Mouse (Mus musculus) spleen, adult 18-20 months (tissue): ENCODE data around the gene Commd1.

Experiments used
- DNase-seq, 2 experiments: peaks; one replicate each; pipeline ENCODE4 v3.0.0; 2022; ENCODE audit warnings: mixed read lengths in 2 of 2

Commd1 gene

DNA sequence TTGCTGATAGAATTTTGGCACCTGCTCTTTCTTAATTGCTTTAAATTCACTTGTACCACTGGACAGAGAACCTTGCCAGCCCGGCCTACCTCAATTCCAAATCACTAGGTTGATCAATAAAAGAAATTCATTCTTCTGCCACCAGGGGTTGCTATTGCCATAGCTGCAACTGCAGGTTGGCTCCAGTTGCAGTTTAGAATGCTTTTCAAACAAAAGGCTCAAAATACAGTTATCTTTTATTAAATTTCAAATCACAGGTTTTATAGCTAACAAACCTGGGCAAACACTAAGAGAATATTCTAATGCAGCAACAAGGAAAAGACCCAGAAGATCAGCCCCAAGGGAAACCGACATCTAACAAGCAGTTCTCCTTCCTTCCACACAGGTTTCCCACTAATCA, 5.2 kb upstream of the Commd1 start:
- DNase-seq = no peak

DNA sequence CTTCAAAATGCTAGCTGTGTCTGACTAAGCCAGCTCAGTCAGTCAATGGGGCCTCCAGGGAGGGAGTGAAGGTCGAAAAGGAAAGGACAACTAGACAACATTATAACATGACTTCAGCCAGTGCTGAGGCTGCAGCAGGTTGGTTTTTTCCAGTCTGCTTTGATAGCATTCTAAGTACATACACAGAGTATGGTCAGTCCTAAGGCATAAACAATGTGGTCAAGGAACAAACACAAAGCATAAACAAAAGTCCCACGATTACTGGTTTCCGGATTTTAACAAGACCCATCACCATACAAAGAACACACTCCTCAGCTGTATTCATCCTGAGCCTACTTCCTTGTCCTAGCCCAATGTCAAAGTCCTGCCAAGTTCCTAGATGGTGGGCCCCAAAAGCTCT, 3.3 kb upstream of the Commd1 start:
- no peak for DNase-seq

DNA sequence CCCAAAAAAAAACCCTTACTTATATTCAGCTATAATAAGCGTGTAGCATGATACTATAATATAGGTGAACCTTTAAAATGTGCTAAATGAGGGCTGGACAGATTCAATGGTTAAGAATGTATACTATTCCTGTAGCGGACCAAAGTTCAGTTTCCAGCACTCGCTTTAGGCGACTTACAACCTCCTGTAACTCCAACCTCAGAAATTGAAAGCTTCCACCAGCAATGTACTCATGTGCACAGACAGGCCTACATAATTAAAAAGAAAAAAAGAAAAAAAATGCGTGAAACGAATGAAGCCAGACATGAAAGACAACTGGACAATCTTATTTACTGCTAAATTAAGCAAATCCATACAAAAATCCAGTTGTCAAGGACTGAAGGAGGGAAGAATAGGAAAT, 664 bp upstream of the Commd1 start:
- no peak for DNase-seq

- DNase-seq = peak in 1 of 2 experiments; percentile 11
These were observed 635 bp downstream of the Commd1 start for GRCm38 (mm10) chr11:22981543-22981950.

- no peak for DNase-seq
These were observed 1.1 kb downstream of the Commd1 start for GRCm38 (mm10) chr11:22981041-22981440.

DNA sequence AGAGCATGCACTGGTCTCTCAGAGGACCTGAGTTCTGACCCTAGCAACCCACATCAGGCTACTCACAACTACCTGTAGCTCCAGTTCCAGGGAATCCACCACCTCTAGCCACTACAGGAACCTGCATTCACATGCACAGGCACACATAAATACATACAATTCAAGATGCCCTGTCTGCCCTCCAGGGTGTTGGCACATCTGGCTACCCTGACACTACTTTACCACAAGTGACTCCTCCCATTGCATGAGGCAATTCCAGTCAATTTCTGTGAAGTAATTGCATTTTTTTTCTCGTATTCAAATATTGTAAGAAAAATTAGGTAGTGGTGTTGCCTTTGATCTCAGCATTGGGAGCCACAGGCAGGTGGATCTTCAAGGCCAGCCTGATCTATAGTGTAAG, 3.0 kb downstream of the Commd1 start:
- no peak for DNase-seq

DNA sequence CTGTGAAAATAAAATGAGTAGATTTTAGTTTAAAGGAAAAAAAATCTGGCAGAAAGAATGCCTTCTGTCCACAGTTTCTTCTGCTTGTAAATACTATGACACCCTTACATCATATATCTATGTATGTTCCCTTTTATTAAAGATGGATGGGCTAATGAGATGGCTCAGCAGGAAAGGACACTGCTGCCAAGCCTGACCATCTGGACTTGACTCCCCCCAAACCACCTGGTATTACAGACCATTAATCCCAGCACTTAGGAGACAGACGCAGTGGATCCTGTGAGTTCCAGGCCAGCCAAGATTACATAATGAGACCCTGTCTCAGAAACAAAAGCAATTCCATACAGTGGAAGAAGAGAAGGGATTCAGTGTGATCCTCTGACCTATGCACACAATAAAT, 3.5 kb downstream of the Commd1 start:
- DNase-seq = no peak

DNA sequence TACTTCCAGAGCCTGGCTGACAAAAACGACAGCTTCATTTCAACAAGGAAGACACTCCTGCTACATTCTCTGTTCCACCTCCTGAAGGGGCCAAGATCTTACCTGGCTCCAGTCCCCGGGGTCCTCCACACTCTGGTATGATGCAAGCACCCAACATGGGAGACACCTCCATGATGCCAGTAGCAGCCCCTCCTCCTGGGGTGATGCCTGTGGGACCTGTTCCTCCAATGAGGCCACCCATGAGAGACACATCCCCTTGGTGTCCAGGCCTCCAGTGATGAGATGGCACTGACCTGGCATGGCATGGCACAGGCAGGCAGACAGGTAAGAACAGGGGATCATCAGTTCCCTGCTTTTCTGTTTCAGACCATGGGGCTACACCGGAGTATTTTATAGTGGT, 4.0 kb downstream of the Commd1 start:
- DNase-seq = no peak

DNA sequence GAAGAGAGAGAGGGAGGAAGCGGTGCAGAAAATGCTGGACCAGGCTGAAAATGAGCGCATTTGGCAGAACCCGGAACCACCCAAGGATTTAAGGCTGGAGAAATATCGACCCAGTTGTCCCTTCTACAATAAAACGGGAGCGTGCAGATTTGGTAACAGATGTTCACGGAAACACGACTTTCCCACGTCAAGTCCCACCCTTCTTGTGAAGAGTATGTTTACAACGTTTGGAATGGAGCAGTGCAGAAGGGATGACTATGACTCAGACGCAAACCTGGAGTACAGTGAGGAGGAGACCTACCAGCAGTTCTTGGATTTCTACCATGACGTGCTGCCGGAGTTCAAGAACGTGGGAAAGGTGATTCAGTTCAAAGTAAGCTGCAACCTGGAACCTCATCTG, 8.6 kb downstream of the Commd1 start:
- DNase-seq = no peak

DNA sequence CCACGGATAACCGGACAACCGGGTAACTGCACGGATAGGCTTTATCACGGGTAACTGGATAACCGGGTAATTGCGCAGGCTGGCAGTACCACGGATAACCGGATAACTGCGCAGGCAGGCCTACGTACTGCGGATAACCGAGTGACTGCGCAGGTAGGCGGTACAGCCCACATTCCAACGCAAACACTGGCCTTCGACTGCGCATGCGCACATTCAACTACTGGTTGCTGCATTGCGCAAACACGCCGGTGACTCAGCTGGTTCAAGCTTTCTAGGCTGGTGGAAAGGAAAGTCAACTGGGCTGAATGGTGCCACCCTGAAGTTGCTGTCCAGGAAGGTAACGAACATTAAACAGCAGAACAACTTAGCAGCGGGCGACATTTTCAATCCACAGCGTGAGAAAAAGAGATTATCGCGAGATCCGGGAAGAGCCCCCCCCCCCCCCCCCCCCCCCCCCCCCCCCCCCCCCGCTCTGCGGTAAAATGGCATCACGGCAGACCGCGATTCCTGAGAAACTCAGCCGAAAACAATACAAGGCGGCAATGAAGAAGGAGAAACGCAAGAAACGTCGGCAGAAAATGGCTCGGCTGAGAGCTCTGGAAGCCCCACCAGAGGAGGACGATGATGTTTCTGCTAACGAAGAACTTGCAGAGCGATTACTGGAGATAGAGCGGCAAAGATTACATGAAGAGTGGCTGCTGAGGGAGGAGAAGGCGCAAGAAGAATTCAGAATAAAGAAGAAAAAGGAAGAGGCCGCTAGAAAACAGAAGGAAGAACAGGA, 9.2 kb downstream of the Commd1 start:
- peak; percentile 71 to 74 for DNase-seq

- DNase-seq = peak; percentile 51 to 55
These were observed 10.1 kb downstream of the Commd1 start, which contains the start of gene Zrsr1 for GRCm38 (mm10) chr11:22971835-22972709. TSS of gene Zrsr1 (plus strand) at chr11:22972005.

DNA sequence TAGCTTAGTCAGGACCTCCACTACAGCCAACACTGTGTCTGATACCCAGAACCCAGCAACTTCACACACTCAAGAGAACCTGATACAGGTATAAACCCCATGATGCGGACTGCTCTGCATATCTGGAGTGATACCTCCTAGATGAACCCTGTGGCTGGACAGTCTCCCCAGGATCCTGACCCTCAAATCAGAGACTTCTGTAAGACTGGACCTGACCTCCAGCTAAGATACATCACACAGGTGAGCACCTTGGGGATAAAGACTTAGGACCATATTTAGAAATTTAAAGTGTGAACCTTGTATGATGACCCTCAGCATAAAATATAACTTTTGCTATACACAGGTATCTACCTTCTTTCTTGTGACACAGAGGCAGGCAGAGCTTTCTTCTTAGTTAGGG, 11.6 kb downstream of the Commd1 start:
- DNase-seq = no peak

DNA sequence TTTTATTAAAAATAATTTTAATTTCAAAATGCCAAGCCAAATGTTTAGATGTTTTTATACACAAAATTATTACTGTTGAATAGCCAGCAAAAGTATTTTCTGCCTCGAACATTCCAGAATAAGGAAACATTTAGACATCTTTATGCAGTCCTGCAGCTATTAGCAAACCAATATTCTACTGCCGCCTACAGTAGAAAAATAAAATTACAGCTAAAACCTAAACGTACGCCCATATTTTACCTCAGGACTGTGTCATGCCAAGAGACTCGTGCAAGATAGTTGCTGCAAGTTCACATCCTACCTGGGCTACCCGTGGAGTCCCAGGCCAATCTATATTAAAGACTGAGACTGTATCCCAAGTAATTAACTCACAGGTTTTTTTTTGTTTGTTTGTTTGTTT, 12.7 kb downstream of the Commd1 start:
- DNase-seq = no peak

DNA sequence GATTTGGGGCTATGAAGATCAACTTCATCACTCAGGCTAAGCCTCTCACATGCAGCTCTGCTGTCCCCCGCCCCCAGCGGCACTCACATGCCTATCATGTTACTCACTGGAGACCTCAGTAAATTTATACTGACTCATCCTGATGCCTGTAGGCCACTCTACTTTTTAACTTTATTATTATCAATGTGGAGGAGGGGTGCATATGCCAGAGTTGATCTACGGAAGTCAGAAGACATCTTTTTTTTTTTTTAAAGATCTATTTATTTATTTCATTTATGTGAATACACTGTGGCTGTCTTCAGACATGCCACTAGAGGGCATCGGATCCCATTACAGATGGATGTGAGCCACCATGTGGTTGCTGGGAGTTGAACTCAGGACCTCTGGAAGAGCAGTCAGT, 16.7 kb downstream of the Commd1 start:
- DNase-seq = no peak

DNA sequence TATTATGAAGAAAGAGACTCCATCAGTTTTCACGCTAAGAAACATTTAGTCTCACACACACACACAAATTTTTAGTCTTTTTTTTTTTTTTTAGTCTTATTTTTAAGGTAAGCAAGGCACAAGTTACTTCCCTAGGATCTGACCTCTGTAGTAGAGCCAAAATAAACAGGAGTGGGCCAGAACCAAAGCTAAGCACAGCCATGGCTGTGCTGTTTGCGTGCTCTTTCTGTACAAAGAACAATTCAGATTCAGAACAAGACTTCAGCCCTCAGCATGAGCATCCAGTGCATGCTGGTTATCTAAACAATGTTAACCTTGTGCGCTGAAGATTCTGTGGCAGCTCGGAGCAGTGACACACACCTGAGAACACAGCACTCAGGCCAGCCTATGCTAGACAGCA, 17.8 kb downstream of the Commd1 start:
- no peak for DNase-seq

DNA sequence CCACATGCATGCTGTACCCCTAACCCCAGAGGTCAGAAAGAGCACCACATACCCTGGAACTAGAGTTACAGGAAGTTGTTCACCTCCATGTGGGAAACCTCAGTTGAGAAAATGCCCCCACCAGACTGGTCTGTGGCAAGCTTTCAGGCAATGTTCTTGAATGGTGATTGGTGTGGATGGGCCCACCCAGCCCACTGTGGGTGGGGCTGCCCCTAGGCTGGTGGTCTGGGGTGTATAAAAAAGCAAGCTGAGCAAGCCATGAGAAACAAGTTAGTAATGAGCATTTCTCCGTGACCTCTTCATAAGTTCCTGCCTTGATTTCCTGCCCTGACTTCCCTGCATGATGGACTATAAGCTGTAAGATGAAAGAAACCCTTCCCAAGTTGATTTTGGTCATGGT, 20.1 kb downstream of the Commd1 start:
- DNase-seq = no peak

DNA sequence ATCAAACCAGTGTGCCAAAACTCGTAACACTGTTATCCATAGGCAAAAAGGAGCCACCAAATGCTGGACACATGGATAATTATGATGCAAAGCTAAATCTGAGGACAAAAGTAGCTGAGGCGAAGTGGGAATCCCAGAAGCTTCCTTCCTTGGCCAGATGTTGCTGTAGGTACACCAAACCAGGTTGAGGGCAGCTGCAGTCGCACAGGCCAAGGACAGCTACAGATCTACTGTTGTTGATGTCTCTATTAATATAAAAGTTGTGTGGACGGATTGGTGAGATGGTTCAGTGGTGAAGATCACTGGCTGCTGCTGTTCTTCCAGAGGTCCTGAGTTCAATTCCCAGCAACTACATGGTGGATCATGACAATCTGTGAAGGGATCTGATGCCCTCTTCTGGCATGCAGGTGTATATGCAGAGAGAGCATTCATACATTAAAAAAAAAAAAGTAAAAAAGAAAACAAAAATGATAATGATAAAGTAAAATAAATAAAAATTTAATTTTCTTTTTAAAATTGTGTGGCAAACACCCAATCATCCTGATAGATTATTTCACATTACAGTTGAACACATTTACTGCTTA, 24.3 kb downstream of the Commd1 start:
- DNase-seq = no peak

DNA sequence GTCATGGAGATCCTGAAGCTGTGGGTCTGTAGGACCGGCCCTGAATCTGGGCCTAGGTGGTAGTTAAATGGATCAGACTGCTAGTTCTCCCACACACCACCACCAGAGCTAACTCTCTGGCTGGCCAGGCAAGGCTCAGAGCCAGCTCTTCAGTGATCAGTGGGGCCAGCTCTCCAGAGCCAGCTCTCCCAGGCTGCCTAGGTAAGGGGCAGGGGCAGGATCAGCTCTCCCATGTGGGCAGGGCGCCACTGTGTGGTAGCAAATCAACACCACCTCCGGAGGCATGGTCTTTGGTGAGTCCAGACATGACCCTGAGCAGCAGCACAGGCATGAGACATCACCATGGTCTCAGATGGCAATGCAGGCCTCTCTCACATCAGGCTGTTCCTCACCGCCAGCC, 25.4 kb downstream of the Commd1 start:
- DNase-seq = peak; percentile 44 to 61

GRCm38 (mm10) chr11:22956346-22956745, 25.8 kb downstream of the Commd1 start:
- DNase-seq = no peak

- no peak for DNase-seq
These were observed 29.5 kb downstream of the Commd1 start for GRCm38 (mm10) chr11:22952668-22953067.

GRCm38 (mm10) chr11:22950131-22950530, 32.1 kb downstream of the Commd1 start:
- DNase-seq = no peak

GRCm38 (mm10) chr11:22949101-22949500, 33.1 kb downstream of the Commd1 start:
- DNase-seq = no peak

DNA sequence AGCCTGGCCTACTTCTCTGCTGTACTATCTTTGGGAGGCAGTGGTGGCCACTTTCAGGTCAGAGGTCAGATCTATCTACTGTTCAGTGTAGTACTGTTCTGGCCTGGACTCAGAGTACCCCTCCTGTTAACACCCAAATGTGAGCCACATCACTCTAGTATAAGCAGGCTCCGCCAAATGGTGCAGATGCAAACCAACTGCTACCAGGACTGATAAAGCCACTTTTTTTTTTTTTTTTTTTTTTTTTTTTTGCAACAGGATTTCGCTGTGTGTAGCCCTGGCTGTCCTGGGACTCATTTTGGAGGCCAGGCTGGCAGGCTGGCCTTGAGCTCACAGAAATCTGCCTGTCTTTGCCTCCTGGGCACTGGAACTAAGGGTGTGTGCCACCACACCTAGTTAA, 43.2 kb downstream of the Commd1 start:
- no peak for DNase-seq
